Mouse (Mus musculus): ENCODE results near the gene Hdac11.

DNA sequence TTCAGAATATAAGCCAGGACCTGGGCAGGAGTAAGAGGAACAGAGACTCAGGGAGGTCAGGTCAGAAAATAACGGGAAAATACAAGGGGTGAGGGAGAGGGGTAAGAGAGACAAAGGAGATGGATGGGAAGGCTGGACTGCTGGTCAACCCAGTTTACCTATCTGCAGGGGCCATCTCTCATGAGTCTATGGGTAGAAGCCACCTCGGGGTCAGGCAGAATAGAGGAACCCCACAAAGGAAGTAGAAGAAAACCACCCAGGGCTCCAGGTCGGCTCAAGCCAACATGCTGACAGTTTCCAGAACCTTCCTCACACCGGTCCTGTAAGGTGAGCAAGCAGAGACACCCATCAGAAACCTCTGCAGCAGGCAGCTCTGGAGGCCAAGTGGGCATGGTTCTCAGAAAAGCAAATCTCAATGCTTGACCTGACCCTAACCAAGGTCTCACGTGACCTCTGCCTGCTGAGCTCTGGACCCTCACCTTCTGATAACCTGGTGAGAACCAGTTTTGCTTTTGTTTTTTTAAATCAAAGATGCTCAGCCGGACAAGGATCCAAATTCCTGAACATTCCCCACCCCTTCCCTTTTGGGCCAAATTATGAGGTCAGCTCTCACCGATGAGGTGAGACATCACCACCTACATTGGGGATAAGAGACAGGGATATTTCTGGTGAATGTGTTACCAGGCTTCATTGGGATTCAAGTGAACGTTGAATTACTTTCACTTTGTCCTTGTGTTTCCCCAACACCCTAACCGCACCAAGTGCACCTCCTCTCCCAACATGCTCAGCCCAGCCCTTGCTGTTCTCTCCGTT, 45.1 kb upstream of the Hdac11 start:
- TF ChIP-seq POLR2A (IDR thresholded peaks at IDR 0.05; ENCODE audit: insufficient read depth, low read length) = no peak
- TF ChIP-seq CTCF (IDR thresholded peaks at IDR 0.05; ENCODE audit: low read depth, low read length) = no peak
